Mouse (Mus musculus): ENCODE results near the gene Tubb5.
A peak's percentile ranks its signal among the peaks of the same experiment; 100 is the strongest.

Gene Tubb5

GRCm38 (mm10) chr17:35796835-35797234 lies 41.3 kb downstream of the Tubb5 start:
- no peak for DNase-seq (ENCODE audit: low spot score in 2 of 2)

GRCm38 (mm10) chr17:35795656-35796055 lies 42.5 kb downstream of the Tubb5 start:
- no peak for DNase-seq (ENCODE audit: low spot score in 2 of 2)

- DNase-seq (ENCODE audit: low spot score in 2 of 2), result no peak
These were observed 43.0 kb downstream of the Tubb5 start for GRCm38 (mm10) chr17:35795099-35795498.

- no peak for DNase-seq (ENCODE audit: low spot score in 2 of 2)
These were observed 45.3 kb downstream of the Tubb5 start for GRCm38 (mm10) chr17:35792837-35793236.

GRCm38 (mm10) chr17:35790933-35791332 lies 47.2 kb downstream of the Tubb5 start:
- no peak for DNase-seq (ENCODE audit: low spot score in 2 of 2)

GRCm38 (mm10) chr17:35788025-35788424 lies 50.1 kb downstream of the Tubb5 start:
- DNase-seq (ENCODE audit: low spot score in 2 of 2), result no peak

- DNase-seq (ENCODE audit: low spot score in 2 of 2), result no peak
These were observed 50.6 kb downstream of the Tubb5 start for GRCm38 (mm10) chr17:35787493-35787892.

- DNase-seq (ENCODE audit: low spot score in 2 of 2), result peak in 1 of 2 experiments; percentile 43
These were observed 53.0 kb downstream of the Tubb5 start for GRCm38 (mm10) chr17:35785140-35785539.

- DNase-seq (ENCODE audit: low spot score in 2 of 2), result peak in 1 of 2 experiments; percentile 40
These were observed 54.2 kb downstream of the Tubb5 start for GRCm38 (mm10) chr17:35783944-35784343.

All from heart, adult 9 months (tissue).